Mouse (Mus musculus) CH12.LX (cell line): ENCODE results near the gene Pdzd2. TPM values are rescaled to one million over a fixed set of nuclear protein-coding genes. Genes with fewer than 3 reads are reported as not detected.

Experiments
- DNase-seq: peaks from one replicate; pipeline ENCODE4 v3.0.0-alpha.2; 2013; ENCODE audit errors: extremely low read depth
- H3K27ac ChIP-seq: 2 replicates; pipeline ENCODE4 v1.5.1; 2012; ENCODE audit warnings: low read depth, mild to moderate bottlenecking, control low read depth, moderate library complexity; ENCODE audit not compliant: insufficient read depth
- H3K27me3 ChIP-seq: replicated peaks from 2 replicates; pipeline ENCODE3; 2012; ENCODE audit warnings: inconsistent platforms
- H3K36me3 ChIP-seq, 2 experiments: replicated peaks in 1 of 2; 2 replicates each; pipeline versions ENCODE3 to v1.6.1; 2012; ENCODE audit warnings: inconsistent platforms in 1 of 2, low read length in 1 of 2, mild to moderate bottlenecking in 1 of 2, mixed read lengths in 1 of 2, moderate library complexity in 1 of 2; ENCODE audit not compliant: control insufficient read depth in 1 of 2, insufficient read depth in 1 of 2
- H3K4me1 ChIP-seq, 2 experiments: 2 replicates each; pipeline ENCODE4 v1.6.1; 2012; ENCODE audit warnings: inconsistent platforms in 1 of 2, moderate library complexity in 1 of 2; ENCODE audit not compliant: insufficient read depth in 2 of 2, control insufficient read depth in 1 of 2
- H3K4me2 ChIP-seq: 2 replicates; pipeline ENCODE4 v1.6.1; 2012; ENCODE audit warnings: low read depth, mild to moderate bottlenecking, control low read depth; ENCODE audit not compliant: poor library complexity, insufficient read depth, severe bottlenecking
- H3K4me3 ChIP-seq, 3 experiments: fragments of 150-350 bp in 1 of 3; sonication (generic) in 1 of 3; replicated peaks in 1 of 3; 2 replicates each; pipeline versions ENCODE3 to v1.5.1; 2011 to 2012; ENCODE audit warnings: low read depth in 2 of 3, low read length in 2 of 3, mild to moderate bottlenecking in 2 of 3, moderate library complexity in 2 of 3, control low read depth in 1 of 3, improper control_type of control experiment in 1 of 3, inconsistent platforms in 1 of 3, mixed read lengths in 1 of 3; ENCODE audit not compliant: poor library complexity in 1 of 3
- H3K79me2 ChIP-seq: replicated peaks from 2 replicates; pipeline ENCODE4 v1.6.1; 2012; ENCODE audit warnings: mild to moderate bottlenecking, moderate library complexity; ENCODE audit not compliant: control insufficient read depth, poor library complexity, insufficient read depth, severe bottlenecking; ENCODE audit errors: extremely low read depth
- H3K9ac ChIP-seq: 2 replicates; pipeline ENCODE4 v1.6.1; 2012; ENCODE audit warnings: low read depth, mild to moderate bottlenecking, control low read depth, moderate library complexity; ENCODE audit not compliant: insufficient read depth
- H3K9me3 ChIP-seq: replicated peaks from 2 replicates; pipeline ENCODE3; 2012; ENCODE audit warnings: low read length, inconsistent platforms, mixed read lengths
- BHLHE40 ChIP-seq: IDR thresholded peaks from 2 replicates; pipeline ENCODE4 v1.6.1; 2011; ENCODE audit warnings: mild to moderate bottlenecking, low read depth, low read length, improper control_type of control experiment
- CHD1 ChIP-seq: IDR thresholded peaks from 2 replicates; pipeline ENCODE4 v1.6.1; 2012; ENCODE audit warnings: low read depth, low read length, improper control_type of control experiment, inconsistent platforms
- CHD2 ChIP-seq: IDR thresholded peaks from 2 replicates; pipeline ENCODE4 v1.6.1; 2011; ENCODE audit warnings: low read length, improper control_type of control experiment
- CTCF ChIP-seq, 2 experiments: IDR thresholded peaks in 1 of 2; conservative IDR thresholded peaks in 1 of 2; 2 replicates each; pipeline ENCODE4 v1.5.1; 2011 to 2012; ENCODE audit warnings: low read depth in 2 of 2, low read length in 2 of 2, improper control_type of control experiment in 1 of 2, inconsistent platforms in 1 of 2, mild to moderate bottlenecking in 1 of 2, moderate library complexity in 1 of 2
- E2F4 ChIP-seq: IDR thresholded peaks from 2 replicates; pipeline ENCODE4 v1.6.1; 2011; ENCODE audit warnings: low read depth, low read length, improper control_type of control experiment; ENCODE audit not compliant: insufficient replicate concordance
- ELF1 ChIP-seq: IDR thresholded peaks from 2 replicates; pipeline ENCODE4 v1.6.1; 2014; ENCODE audit warnings: low read depth, mild to moderate bottlenecking, inconsistent platforms, low read length, improper control_type of control experiment
- EP300 ChIP-seq: IDR thresholded peaks from 2 replicates; pipeline ENCODE4 v1.6.1; 2011; ENCODE audit warnings: low read length, improper control_type of control experiment
- ETS1 ChIP-seq: conservative IDR thresholded peaks from 2 replicates; pipeline ENCODE4 v1.6.1; 2012; ENCODE audit warnings: low read depth, mild to moderate bottlenecking, inconsistent platforms, low read length, improper control_type of control experiment, moderate library complexity
- GABPA ChIP-seq: IDR thresholded peaks from 2 replicates; pipeline ENCODE4 v1.6.1; 2012; ENCODE audit warnings: low read depth, low read length, improper control_type of control experiment, inconsistent platforms; ENCODE audit not compliant: insufficient replicate concordance
- HCFC1 ChIP-seq: IDR thresholded peaks from 2 replicates; pipeline ENCODE4 v1.6.1; 2012; ENCODE audit warnings: low read depth, mild to moderate bottlenecking, inconsistent platforms, low read length, improper control_type of control experiment
- IRF4 ChIP-seq: IDR thresholded peaks from 2 replicates; pipeline ENCODE4 v1.6.1; 2014; ENCODE audit warnings: low read depth, mild to moderate bottlenecking, inconsistent platforms, low read length, improper control_type of control experiment
- JUND ChIP-seq: conservative IDR thresholded peaks from 2 replicates; pipeline ENCODE4 v1.6.1; 2011; ENCODE audit warnings: low read depth, low read length, improper control_type of control experiment
- KAT2A ChIP-seq: IDR thresholded peaks from 2 replicates; pipeline ENCODE4 v1.6.1; 2012; ENCODE audit warnings: low read length, improper control_type of control experiment, inconsistent platforms; ENCODE audit not compliant: insufficient replicate concordance
- MAFK ChIP-seq: IDR thresholded peaks from 2 replicates; pipeline ENCODE4 v1.6.1; 2011; ENCODE audit warnings: low read length, improper control_type of control experiment; ENCODE audit not compliant: insufficient replicate concordance
- MAX ChIP-seq: IDR thresholded peaks from 2 replicates; pipeline ENCODE4 v1.6.1; 2011; ENCODE audit warnings: low read length, improper control_type of control experiment
- MAZ ChIP-seq: IDR thresholded peaks from 2 replicates; pipeline ENCODE4 v1.6.1; 2012; ENCODE audit warnings: low read depth, mild to moderate bottlenecking, inconsistent platforms, low read length, improper control_type of control experiment, moderate library complexity
- MEF2A ChIP-seq: IDR thresholded peaks from 2 replicates; pipeline ENCODE4 v1.6.1; 2014; ENCODE audit warnings: low read depth, mild to moderate bottlenecking, inconsistent platforms, low read length, improper control_type of control experiment, borderline replicate concordance
- MXI1 ChIP-seq: IDR thresholded peaks from 2 replicates; pipeline ENCODE4 v1.6.1; 2011; ENCODE audit warnings: mild to moderate bottlenecking, low read depth, low read length, improper control_type of control experiment
- MYC ChIP-seq: IDR thresholded peaks from 2 replicates; pipeline ENCODE4 v1.6.1; 2011; ENCODE audit warnings: low read depth, mild to moderate bottlenecking, improper control_type of control experiment, low read length
- PAX5 ChIP-seq: IDR thresholded peaks from 2 replicates; pipeline ENCODE4 v1.6.1; 2012; ENCODE audit warnings: low read length, inconsistent platforms, mixed read lengths
- POLR2AphosphoS2 ChIP-seq: IDR thresholded peaks from 2 replicates; pipeline ENCODE4 v1.6.1; 2011; ENCODE audit warnings: low read depth, low read length, improper control_type of control experiment
- RAD21 ChIP-seq: IDR thresholded peaks from 2 replicates; pipeline ENCODE4 v1.6.1; 2011; ENCODE audit warnings: low read depth, mild to moderate bottlenecking, low read length, improper control_type of control experiment, moderate library complexity
- RCOR1 ChIP-seq: conservative IDR thresholded peaks from 2 replicates; pipeline ENCODE4 v1.6.1; 2012; ENCODE audit warnings: low read depth, mild to moderate bottlenecking, inconsistent platforms, low read length, improper control_type of control experiment
- SIN3A ChIP-seq: IDR thresholded peaks from 2 replicates; pipeline ENCODE4 v1.6.1; 2012; ENCODE audit warnings: low read length, improper control_type of control experiment, inconsistent platforms
- SMC3 ChIP-seq: IDR thresholded peaks from 2 replicates; pipeline ENCODE4 v1.6.1; 2011; ENCODE audit warnings: low read depth, low read length, improper control_type of control experiment
- TBP ChIP-seq: conservative IDR thresholded peaks from 2 replicates; pipeline ENCODE4 v1.6.1; 2011; ENCODE audit warnings: low read depth, low read length, improper control_type of control experiment
- TCF12 ChIP-seq: IDR thresholded peaks from 2 replicates; pipeline ENCODE4 v1.6.1; 2014; ENCODE audit warnings: low read depth, mild to moderate bottlenecking, inconsistent platforms, low read length, improper control_type of control experiment
- UBTF ChIP-seq: IDR thresholded peaks from 2 replicates; pipeline ENCODE4 v1.6.1; 2012; ENCODE audit warnings: low read depth, mild to moderate bottlenecking, inconsistent platforms, low read length, improper control_type of control experiment, moderate library complexity
- USF1 ChIP-seq: IDR thresholded peaks from 2 replicates; pipeline ENCODE4 v1.6.1; 2014; ENCODE audit warnings: low read depth, mild to moderate bottlenecking, inconsistent platforms, low read length, improper control_type of control experiment
- USF2 ChIP-seq: conservative IDR thresholded peaks from 2 replicates; pipeline ENCODE4 v1.6.1; 2011; ENCODE audit warnings: low read depth, low read length, improper control_type of control experiment
- ZNF384 ChIP-seq: IDR thresholded peaks from 2 replicates; pipeline ENCODE4 v1.6.1; 2012; ENCODE audit warnings: low read depth, low read length, improper control_type of control experiment, inconsistent platforms
- dilution Hi-C: fragments of 300-500 bp; cut with MboI; formaldehyde crosslinking; loops from 2 replicates; pipeline ENCODE4 v1.14.3; 2020; ENCODE audit warnings: low sequenced_read_pairs; ENCODE audit not compliant: extremely low pct_unique_long_range_greater_than_20kb, extremely low pct_ligation_motif_present
- in situ Hi-C: fragments of 300-500 bp; cut with MboI; formaldehyde crosslinking; loops from 3 replicates; pipeline ENCODE4 v1.14.3; 2019; ENCODE audit warnings: low sequenced_read_pairs, low pct_ligation_motif_present, low pct_unique_long_range_greater_than_20kb, mixed read lengths
- polyA plus RNA-seq: library from polyadenylated mRNA; unstranded; fragments of >175 nt; gene quantifications from 2 replicates; pipeline ENCODE4 v1.2.1, GENCODE M21; 2012; ENCODE audit warnings: low read depth; ENCODE audit not compliant: insufficient read length
- total RNA-seq, 2 experiments: library from RNA; depleted of rRNA; stranded (reverse); fragments of 300-350 nt in 1 of 2; fragments of >200 nt in 1 of 2; gene quantifications; 2 replicates each; pipeline ENCODE4 v1.2.3; 2012 to 2014

The Pdzd2 gene
- total and polyA plus RNA-seq, 3 experiments: 0.04 to 0.24 (median 0.17) TPM

DNA sequence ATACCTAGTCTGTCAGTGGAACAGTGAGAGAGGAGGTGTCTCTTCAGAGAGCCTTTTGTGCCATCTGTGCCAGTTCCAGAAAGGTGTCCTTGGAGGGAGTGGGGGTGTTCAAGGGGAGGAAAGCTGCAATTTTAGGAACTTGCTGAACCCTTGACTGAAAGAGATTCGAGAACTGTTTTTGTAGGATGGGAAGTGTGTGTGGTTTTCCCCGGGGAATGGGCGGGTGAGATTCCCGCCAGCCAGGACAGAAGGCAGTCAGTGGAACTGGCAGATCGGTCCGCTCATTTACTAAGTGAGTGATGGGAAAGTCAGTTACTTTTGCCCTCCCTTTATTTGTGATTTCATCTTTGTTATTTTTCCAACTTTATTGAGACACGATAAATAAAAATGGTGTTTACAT is 266.1 kb downstream of the Pdzd2 start:
- H3K4me3 ChIP-seq: no peak overlapping the region
- TF ChIP-seq KAT2A (no peak), RAD21 (no peak), JUND (no peak), USF1 (no peak), GABPA (no peak), ZNF384 (no peak), MXI1 (no peak), BHLHE40 (no peak), CHD1 (no peak), MAZ (no peak), EP300 (no peak), PAX5 (no peak), MAX (no peak), ETS1 (no peak), MEF2A (no peak), USF2 (no peak), HCFC1 (no peak), MYC (no peak), RCOR1 (no peak), POLR2AphosphoS2 (no peak)
- H3K4me2 ChIP-seq: no peak overlapping the region
- no peak overlapping the region for H3K9ac ChIP-seq
- dilution Hi-C loops (no loop called here), in situ Hi-C loops (no loop called here)
- DNase-seq: no peak
- H3K4me1 ChIP-seq: no peaks in the 10 kb centered on the region
- no peaks in the 10 kb centered on the region for H3K36me3 ChIP-seq
- H3K79me2 ChIP-seq: no peaks in the 10 kb centered on the region
- H3K9me3 ChIP-seq: no peaks in the 10 kb centered on the region
- H3K27ac ChIP-seq: no peak overlapping the region
- no peaks in the 10 kb centered on the region for H3K27me3 ChIP-seq

- no peak overlapping the region for H3K4me3 ChIP-seq
- no peak overlapping the region for H3K9ac ChIP-seq
- H3K27me3 ChIP-seq: no peaks in the 10 kb centered on the region
- H3K4me1 ChIP-seq: no peaks in the 10 kb centered on the region
- no peaks in the 10 kb centered on the region for H3K36me3 ChIP-seq
- DNase-seq: no peak
- no peaks in the 10 kb centered on the region for H3K79me2 ChIP-seq
- dilution Hi-C loops (no loop called here), in situ Hi-C loops (no loop called here)
- no peak for TF ChIP-seq TBP
- no peak for TF ChIP-seq IRF4
- TF ChIP-seq UBTF: no peak
- TF ChIP-seq PAX5: no peak
- TF ChIP-seq ETS1: no peak
- no peak for TF ChIP-seq SMC3
- no peak for TF ChIP-seq E2F4
- no peak for TF ChIP-seq GABPA
- no peak for TF ChIP-seq TCF12
- no peak for TF ChIP-seq SIN3A
- TF ChIP-seq BHLHE40: no peak
- no peak for TF ChIP-seq CHD2
- TF ChIP-seq MAFK: no peak
- no peak for TF ChIP-seq KAT2A
- no peak for TF ChIP-seq ELF1
- no peak for TF ChIP-seq EP300
- TF ChIP-seq CTCF (conservative IDR thresholded peaks at IDR 0.05 in 1 of 2, IDR thresholded peaks at IDR 0.05 in 1 of 2; ENCODE audit: low read depth in 2 of 2, low read length in 2 of 2): no peak
- TF ChIP-seq MAZ: no peak
- TF ChIP-seq MEF2A: no peak
- H3K4me2 ChIP-seq: no peak overlapping the region
- H3K9me3 ChIP-seq: no peaks in the 10 kb centered on the region
- no peak overlapping the region for H3K27ac ChIP-seq
These were observed 267.1 kb downstream of the Pdzd2 start for GRCm38 (mm10) chr15:12472646-12473045.
